Mouse (Mus musculus) cortical plate, adult 2 months (tissue): ENCODE data around the gene Lgals12. TPM values are rescaled to one million over a fixed set of nuclear protein-coding genes. Genes with fewer than 3 reads are reported as not detected.

Experiments
- H3K27ac ChIP-seq: fragments of 200-500 bp; 2 replicates; pipeline ENCODE4 v1.5.1; 2012; ENCODE audit warnings: low read length, control low read depth, inconsistent platforms; ENCODE audit not compliant: insufficient read depth
- H3K4me1 ChIP-seq: fragments of 200-500 bp; 2 replicates; pipeline ENCODE4 v1.6.1; 2011; ENCODE audit warnings: low read length; ENCODE audit not compliant: control insufficient read depth, insufficient read depth
- H3K4me3 ChIP-seq: fragments of 200-500 bp; 2 replicates; pipeline ENCODE4 v1.5.1; 2011; ENCODE audit warnings: mild to moderate bottlenecking, low read length, control low read depth; ENCODE audit not compliant: insufficient read depth
- CTCF ChIP-seq: fragments of 200-500 bp; IDR thresholded peaks from 2 replicates; pipeline ENCODE4 v1.5.1; 2011; ENCODE audit warnings: mild to moderate bottlenecking, control low read depth, low read length; ENCODE audit not compliant: insufficient read depth; ENCODE audit errors: extremely low read depth
- POLR2A ChIP-seq: fragments of 200-500 bp; IDR thresholded peaks from 2 replicates; pipeline ENCODE4 v1.6.1; 2011; ENCODE audit warnings: mild to moderate bottlenecking, low read length, control low read depth; ENCODE audit not compliant: insufficient read depth; ENCODE audit errors: extremely low read depth
- polyA plus RNA-seq: library from polyadenylated mRNA; depleted of rRNA; stranded (reverse); fragments of >200 nt; gene quantifications from 2 replicates; pipeline ENCODE4 v1.2.3, GENCODE M21; 2012; rRNA removed

Lgals12 gene
- polyA plus RNA-seq, 1 experiment: 0.79 TPM

- Histone ChIP-seq H3K4me3 (no peak overlapping the region), H3K4me1 (no peaks in the 10 kb centered on the region), H3K27ac (no peak overlapping the region)
- TF ChIP-seq CTCF: no peak
- TF ChIP-seq POLR2A: no peak
Measured at GRCm38 (mm10) chr19:7553441-7553840, 53.6 kb downstream of the Lgals12 start.

- Histone ChIP-seq H3K27ac (no peak overlapping the region), H3K4me1 (no peaks in the 10 kb centered on the region), H3K4me3 (no peak overlapping the region)
- TF ChIP-seq CTCF (no peak), POLR2A (no peak)
Measured at GRCm38 (mm10) chr19:7552301-7552673, 54.7 kb downstream of the Lgals12 start.

- no peaks in the 10 kb centered on the region for H3K4me1 ChIP-seq
- no peak for TF ChIP-seq CTCF
- TF ChIP-seq POLR2A: no peak
- H3K27ac ChIP-seq: no peak overlapping the region
- no peak overlapping the region for H3K4me3 ChIP-seq
Measured at GRCm38 (mm10) chr19:7551550-7552300, 55.3 kb downstream of the Lgals12 start.

GRCm38 (mm10) chr19:7548924-7549323 lies 58.1 kb downstream of the Lgals12 start:
- Histone ChIP-seq H3K27ac (no peak overlapping the region), H3K4me3 (no peak overlapping the region), H3K4me1 (no peaks in the 10 kb centered on the region)
- no peak for TF ChIP-seq CTCF
- TF ChIP-seq POLR2A: no peak

Other genes with a start within 250 kb of the Lgals12 start
- gene Spindoc, start 224.2 kb downstream of the Lgals12 start, polyA plus RNA-seq: 22.6 and 22.8 TPM in 2 replicates
- gene 2700081O15Rik, start 189.6 kb downstream of the Lgals12 start, polyA plus RNA-seq: 26.7 and 32.9 TPM in 2 replicates
- 810 and 857 TPM in 2 replicates for gene Rtn3, start 123.9 kb downstream of the Lgals12 start, polyA plus RNA-seq
- gene Atl3, start 113.2 kb downstream of the Lgals12 start, polyA plus RNA-seq: 17.2 and 19.4 TPM in 2 replicates
- 37.3 and 45.4 TPM in 2 replicates for gene Pla2g16, start 49.7 kb downstream of the Lgals12 start, polyA plus RNA-seq
- 0.23 TPM in 1 of 2 replicates, not detected in the other for gene Hrasls5, start 5.3 kb upstream of the Lgals12 start, polyA plus RNA-seq
- not detected in 2 replicates for gene Slc22a19, start 104.1 kb upstream of the Lgals12 start, polyA plus RNA-seq
- gene Slc22a26, start 195.5 kb upstream of the Lgals12 start, polyA plus RNA-seq: not detected in 2 replicates